ENCODE assay signal across 14 mouse cellular contexts in genomic region chr9:113979356-113979755, GRCm38 (mm10). TPM values are rescaled to one million over a fixed set of nuclear protein-coding genes. Genes with fewer than 3 reads are reported as not detected.
DNase-seq lines count a peak whose midpoint lies in the region; ATAC-seq lines count a peak whose summit lies in the region.
"Had no signal": no experiment of that assay in that cellular context is flagged by ENCODE, and none has a peak within 500 bp of the region (broad histone marks: within the 10 kb centered on the region; RNA-seq: fewer than 3 reads in every experiment).

No protein-coding gene starts in this region.

- DNase-seq in heart, adult 18-20 months, result peak; percentile 39 to 40
- peak; percentile 15 for DNase-seq in cerebellum, adult 11 months
- DNase-seq in cerebellum, adult 9-10 months, result peak; percentile 39
- DNase-seq in kidney, postnatal 10 days, result peak; percentile 49
- no peak for DNase-seq in testis, postnatal 14 days (ENCODE audit: low spot score)
- DNase-seq: adrenal gland, postnatal 10 days; lung, adult 2 months; retina, postnatal 1 day had no signal

- no peak overlapping the region for H3K4me3 ChIP-seq in heart, embryonic 11.5 days (ENCODE audit: low read depth, low read length)
- no peak overlapping the region for H3K4me3 ChIP-seq in liver, embryonic 12.5 days
- H3K4me3 ChIP-seq: embryonic facial prominence, embryonic 10.5 days; heart, adult 2 months; hindbrain, embryonic 13.5 days had no signal

- ATAC-seq in heart, embryonic 11.5 days (replicated peaks; ENCODE audit: insufficient number of reproducible peaks, low FRiP score, low TSS enrichment), result no peak
- no peak for ATAC-seq in liver, embryonic 12.5 days

- no peaks in the 10 kb centered on the region for H3K27me3 ChIP-seq in heart, embryonic 11.5 days (ENCODE audit: control insufficient read depth, insufficient read depth, low read length)
- H3K27me3 ChIP-seq in liver, embryonic 12.5 days (replicated peaks), result no peaks in the 10 kb centered on the region
- H3K27me3 ChIP-seq: hindbrain, embryonic 13.5 days had no signal

- H3K4me1 ChIP-seq in heart, embryonic 11.5 days (ENCODE audit: control insufficient read depth, insufficient read depth, low read length), result peaks cover 12% of the 10 kb centered on the region
- H3K4me1 ChIP-seq in liver, embryonic 12.5 days, result peaks cover 21% of the 10 kb centered on the region
- H3K4me1 ChIP-seq: embryonic facial prominence, embryonic 10.5 days had no signal

- WGBS in heart, embryonic 11.5 days (ENCODE audit: insufficient replicate concordance), result 94% methylated on average over 13 of the region's 13 CpGs
- 89% methylated on average over 13 of the region's 13 CpGs for WGBS in liver, embryonic 12.5 days (ENCODE audit: insufficient replicate concordance)

- peaks cover 10% of the 10 kb centered on the region; the same call in 1 of the 2 replicates for H3K36me3 ChIP-seq in heart, embryonic 11.5 days (ENCODE audit: control insufficient read depth, insufficient read depth, low read length)
- peaks cover 68% of the 10 kb centered on the region for H3K36me3 ChIP-seq in liver, embryonic 12.5 days

- no peak overlapping the region for H3K4me2 ChIP-seq in heart, embryonic 11.5 days
- no peak overlapping the region for H3K4me2 ChIP-seq in liver, embryonic 12.5 days
- H3K4me2 ChIP-seq: hindbrain, embryonic 13.5 days had no signal

- no peak overlapping the region for H3K27ac ChIP-seq in heart, embryonic 11.5 days (ENCODE audit: low read depth, low read length)
- H3K27ac ChIP-seq in liver, embryonic 12.5 days, result no peak overlapping the region
- H3K27ac ChIP-seq: embryonic facial prominence, embryonic 10.5 days; heart, adult 2 months; hindbrain, embryonic 13.5 days had no signal

- H3K9ac ChIP-seq in heart, embryonic 11.5 days (ENCODE audit: low read depth, low read length), result no peak overlapping the region
- H3K9ac ChIP-seq in liver, embryonic 12.5 days, result no peak overlapping the region
- H3K9ac ChIP-seq: hindbrain, embryonic 13.5 days had no signal

- H3K9me3 ChIP-seq in heart, embryonic 11.5 days (replicated peaks; ENCODE audit: control insufficient read depth, low read length), result no peaks in the 10 kb centered on the region
- no peaks in the 10 kb centered on the region for H3K9me3 ChIP-seq in liver, embryonic 12.5 days (replicated peaks)
- H3K9me3 ChIP-seq: embryonic facial prominence, embryonic 10.5 days; G1E; hindbrain, embryonic 13.5 days had no signal

RNA-seq across cellular contexts. Expression of gene Ubp1, which starts 48.6 kb away (rescaled TPM):
- 10 to 100 TPM; 21.8 to 23.4 TPM for total RNA-seq in heart, adult 18-20 months (2021)
- 34.1 and 35.9 TPM in 2 replicates for polyA plus RNA-seq in heart, embryonic 11.5 days (2014; fragmentation: Nextera tagmentation; extraction: Ambion mirVana)
- polyA plus RNA-seq in liver, embryonic 12.5 days (2016; fragmentation: Nextera tagmentation; extraction: Ambion mirVana), result 59.8 and 64.6 TPM in 2 replicates
